Mouse (Mus musculus): Measurements from ENCODE around the gene Mfsd6.

Mfsd6 gene

GRCm38 (mm10) chr1:52727056-52727900 lies at the start of gene Mfsd6:
Mfsd6 (minus strand) TSS chr1:52727462.
- DNase-seq: peak; percentile 51 to 62

GRCm38 (mm10) chr1:52765176-52766111 lies 38.2 kb upstream of the Mfsd6 start:
- DNase-seq: no peak

DNA sequence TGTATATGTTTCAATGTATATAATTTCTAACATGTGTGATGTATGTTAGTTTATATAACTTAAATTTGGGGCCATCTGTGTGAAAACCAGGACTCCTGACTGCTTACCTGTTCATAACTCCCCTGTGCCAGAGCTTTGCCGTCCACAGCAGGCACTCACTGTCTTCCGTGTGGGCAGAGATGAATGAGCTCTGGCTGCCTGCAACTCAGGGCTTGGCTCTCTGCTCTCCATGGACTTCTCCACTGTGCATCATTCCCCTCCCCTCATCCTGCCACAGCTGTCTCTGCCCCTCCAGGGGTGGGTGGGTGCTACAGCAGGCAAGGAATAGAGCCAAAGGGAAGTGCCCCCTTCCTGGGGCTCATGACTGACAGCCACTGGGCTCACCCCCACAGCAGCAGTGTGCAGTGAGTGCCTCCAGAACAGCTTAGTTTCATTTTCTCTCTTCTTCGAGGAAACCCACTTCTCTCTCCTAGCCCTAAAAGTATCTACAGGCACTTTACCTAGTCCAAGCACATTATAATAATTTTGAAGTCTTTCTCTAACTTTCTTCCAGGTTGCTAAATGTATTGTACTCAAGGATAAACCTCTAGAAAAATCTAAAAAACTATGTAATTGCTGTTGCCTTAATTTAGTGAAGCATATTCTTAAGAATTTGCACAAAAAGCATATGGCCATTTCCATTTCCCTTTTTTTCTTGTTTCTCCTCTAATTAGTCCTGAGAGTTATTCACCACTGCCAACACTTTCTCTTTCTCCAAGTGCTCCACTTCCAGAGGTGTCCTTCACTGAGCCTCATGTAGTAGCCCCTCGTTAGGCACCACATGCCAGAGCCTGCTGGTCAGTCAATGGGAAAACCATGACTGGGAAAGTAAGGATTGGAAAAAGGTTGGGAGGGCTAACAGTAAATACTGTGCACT lies 36.9 kb upstream of the Mfsd6 start:
- peak; percentile 5 to 9 for DNase-seq

DNA sequence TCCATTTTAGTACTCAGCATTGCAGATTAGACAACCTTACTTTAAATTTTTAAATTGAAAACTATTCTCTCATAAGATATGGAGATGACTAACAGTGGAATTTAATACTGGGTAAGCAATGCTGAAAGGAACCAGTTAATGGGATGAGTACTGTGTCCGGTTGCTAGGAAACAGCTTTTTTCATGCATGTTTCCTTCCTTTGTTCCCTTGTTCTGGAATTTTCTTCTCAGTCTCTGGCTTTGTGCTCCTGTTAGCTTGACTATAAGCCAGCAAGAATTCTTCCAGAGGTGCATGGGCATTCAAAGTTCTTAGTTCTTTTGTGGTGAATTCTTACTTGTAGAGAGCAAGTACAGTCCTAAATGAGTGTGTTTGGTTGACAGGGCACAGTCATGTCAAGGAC lies 30.9 kb upstream of the Mfsd6 start:
- DNase-seq: no peak

GRCm38 (mm10) chr1:52754331-52754730 lies 27.1 kb upstream of the Mfsd6 start:
- no peak for DNase-seq

DNA sequence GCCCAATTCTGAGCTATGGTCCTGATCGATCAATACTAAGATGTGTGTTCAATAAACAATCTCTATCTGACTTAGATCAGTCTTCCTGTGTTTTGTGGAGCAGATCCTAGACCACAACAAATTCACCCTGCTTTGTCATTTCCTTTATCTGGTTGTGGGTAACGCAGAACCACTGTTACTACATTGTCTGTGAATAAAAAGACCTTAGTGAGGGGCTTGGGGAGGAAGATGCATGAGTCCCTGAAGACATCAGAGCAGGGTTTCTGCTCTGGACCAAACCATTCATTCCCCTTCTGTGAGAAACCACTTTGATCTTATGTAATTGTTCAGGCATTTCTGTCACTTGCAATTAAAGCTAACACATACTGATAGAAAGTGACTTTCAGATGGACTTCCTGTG lies 26.6 kb upstream of the Mfsd6 start:
- no peak for DNase-seq

DNA sequence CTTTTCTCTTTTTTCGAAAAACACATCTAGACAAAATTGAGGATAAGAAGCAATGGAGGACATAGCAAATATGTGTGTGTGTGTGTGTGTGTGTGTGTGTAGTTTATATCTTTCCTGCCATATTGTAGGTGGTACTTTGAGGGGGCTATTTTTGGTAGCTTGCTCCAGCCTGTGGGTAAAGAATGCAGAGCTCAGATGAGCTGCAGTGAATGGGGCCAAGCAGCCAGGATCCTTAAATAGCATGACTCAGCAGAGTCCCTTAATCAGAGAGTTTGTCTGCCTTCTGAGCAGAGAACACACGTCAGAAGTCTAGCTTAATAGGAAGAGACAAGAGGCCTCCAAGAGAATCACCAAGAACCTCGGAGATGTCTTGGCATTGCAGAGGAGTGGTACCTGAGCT lies 25.4 kb upstream of the Mfsd6 start:
- DNase-seq: no peak

- DNase-seq: no peak
Measured at GRCm38 (mm10) chr1:52751634-52752033, 24.4 kb upstream of the Mfsd6 start.

DNA sequence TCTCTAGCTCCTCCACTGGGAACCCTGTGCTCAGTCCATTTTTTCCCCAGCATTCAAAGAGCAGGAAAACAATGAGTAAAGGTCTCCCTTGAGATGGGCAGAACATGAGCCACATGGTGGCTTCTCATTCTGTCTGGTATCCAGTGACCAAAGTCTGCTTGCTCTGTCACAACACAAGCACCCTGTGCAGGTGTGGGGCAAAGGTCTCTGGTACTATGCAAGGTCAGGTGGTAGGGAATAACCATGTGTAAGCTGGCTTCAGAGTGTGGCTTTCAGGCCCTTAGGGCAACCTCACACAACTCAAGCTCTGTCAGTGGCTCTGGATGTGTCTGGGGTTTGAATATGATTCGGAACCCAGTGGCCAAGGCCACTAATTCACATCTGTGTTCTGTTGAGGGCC lies 22.7 kb upstream of the Mfsd6 start:
- DNase-seq: no peak

DNA sequence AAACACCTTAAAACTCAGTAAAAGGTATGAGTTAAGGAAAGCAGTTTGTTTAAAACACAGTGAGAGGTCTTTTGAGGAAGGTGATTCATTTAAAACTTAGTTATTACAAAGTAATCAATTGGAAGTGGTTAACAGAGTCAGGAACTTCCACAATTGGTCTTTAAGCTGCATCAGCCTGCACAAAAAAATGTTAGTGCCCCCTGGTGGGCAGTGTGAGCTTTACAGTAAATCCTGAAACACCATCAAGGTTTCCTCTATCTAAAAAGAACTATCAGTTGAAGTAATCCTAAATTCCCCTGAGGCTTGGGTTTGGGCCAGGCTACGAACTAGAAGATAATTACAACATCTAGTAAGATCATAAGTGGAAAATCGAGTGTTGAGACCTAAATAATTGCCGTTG lies 21.0 kb upstream of the Mfsd6 start:
- peak; percentile 81 to 85 for DNase-seq

GRCm38 (mm10) chr1:52742567-52742966 lies 15.3 kb upstream of the Mfsd6 start:
- DNase-seq: no peak

GRCm38 (mm10) chr1:52734208-52734607 lies 6.9 kb upstream of the Mfsd6 start:
- no peak for DNase-seq

DNA sequence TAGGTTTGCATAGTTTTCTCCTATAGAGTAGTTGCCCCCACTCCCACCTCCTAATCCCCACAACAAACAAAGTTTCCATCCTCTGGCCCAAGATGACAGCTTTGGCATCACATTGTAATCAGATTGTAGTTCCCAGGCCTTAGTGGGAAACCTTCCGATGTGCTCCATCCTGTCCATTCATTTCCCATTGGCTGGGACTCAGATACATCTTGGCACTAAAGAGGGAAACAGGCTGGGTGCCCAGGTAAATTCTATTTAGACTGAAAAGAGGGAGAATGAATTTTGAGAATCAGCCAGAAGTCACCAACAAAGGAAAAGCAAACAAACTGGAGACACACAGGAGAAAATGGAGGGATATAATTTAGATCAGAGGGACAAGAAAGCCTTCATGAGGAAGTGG lies 3.0 kb upstream of the Mfsd6 start:
- no peak for DNase-seq

DNA sequence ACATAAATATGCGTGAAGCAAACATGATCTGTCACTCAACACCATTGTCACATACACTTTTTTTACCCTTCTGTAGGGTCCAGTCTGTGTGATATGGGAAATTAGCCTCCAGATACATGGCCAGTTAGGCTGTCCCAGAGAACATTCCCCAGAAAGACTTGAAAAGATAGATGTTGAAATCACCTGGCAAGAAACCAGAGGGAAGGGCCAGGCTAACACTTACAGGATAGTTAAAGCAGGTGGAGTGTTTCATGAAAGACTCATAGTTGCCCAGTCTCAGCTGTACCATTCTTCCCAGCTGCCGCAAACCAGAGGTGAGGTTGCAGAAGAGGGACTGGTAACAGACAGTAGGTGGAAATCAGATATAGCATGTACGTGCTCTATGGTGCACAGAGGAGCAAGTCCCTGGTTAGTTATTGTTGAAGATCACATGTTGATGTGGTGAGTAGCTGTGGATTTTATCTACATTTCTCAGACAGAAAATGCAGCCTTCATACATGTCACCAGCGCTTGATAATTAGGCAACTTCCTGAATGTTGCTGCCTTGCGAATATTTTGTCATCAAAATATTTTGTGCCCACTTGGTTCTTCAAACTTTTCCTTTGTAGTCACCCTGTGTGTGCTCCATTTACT lies 1.7 kb upstream of the Mfsd6 start:
- no peak for DNase-seq

DNA sequence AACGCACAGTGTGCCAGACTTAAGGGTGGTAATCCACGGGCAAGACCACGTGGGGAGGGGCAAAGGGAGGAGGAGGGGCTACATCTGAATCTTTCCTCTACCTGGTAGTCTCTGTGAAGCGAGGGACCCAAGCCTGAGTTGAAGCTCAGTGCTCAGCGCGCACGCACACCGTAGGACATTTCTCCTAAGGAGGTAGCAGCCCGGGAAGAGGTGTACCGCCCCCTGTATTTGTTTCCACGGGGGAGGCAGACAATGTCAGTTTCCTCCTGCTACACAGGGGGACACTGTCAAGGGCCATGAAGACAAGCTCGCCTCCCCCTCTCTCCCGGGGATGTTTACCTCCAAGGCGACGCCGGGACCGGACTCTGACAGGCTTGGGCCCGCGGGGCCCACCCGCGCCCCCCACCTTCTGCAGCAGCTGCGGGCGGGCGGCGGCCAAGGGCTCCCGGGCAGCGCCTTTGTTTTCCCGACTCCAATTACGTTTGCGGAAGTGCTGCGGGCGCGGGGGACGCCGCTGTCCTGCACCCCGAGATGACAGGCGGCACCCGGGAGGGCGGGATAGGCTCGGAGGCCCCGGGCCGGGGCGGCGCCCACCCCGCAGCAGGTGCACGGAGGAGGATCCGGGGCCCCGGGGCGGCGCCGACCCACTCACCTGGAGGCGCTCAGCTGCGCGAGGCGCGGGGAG lies 749 bp downstream of the Mfsd6 start:
- DNase-seq: peak in 1 of 2 experiments; percentile 62

- peak; percentile 7 to 24 for DNase-seq
Measured at GRCm38 (mm10) chr1:52722586-52722985, 4.7 kb downstream of the Mfsd6 start.

GRCm38 (mm10) chr1:52719096-52719495 lies 8.2 kb downstream of the Mfsd6 start:
- DNase-seq: peak; percentile 54 to 59

- no peak for DNase-seq
Measured at GRCm38 (mm10) chr1:52718068-52718748, 9.1 kb downstream of the Mfsd6 start.

GRCm38 (mm10) chr1:52714451-52714850 lies 12.8 kb downstream of the Mfsd6 start:
- no peak for DNase-seq

DNA sequence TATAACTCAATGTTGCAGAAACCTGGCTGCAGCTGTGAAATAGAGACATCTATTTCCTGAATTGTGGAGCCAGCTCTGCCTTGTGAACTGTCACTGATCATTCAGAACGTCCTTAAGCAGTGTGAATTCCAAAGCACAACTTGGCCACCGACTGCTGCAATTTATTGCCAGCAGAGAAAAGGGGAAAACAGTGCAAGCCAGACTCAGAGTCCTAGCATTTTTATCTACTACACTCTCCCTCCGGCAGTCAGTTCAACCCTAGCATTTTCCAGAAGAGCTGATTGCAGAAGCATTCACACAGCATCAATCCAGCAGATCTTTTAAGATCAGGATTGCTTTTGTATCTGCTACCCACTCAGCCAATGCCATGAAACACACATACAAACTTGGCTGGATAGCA lies 13.2 kb downstream of the Mfsd6 start:
- no peak for DNase-seq

GRCm38 (mm10) chr1:52708745-52709144 lies 18.5 kb downstream of the Mfsd6 start:
- DNase-seq: no peak

Measured in B cell, adult 2 months (primary cell).